Mouse (Mus musculus) neural tube, embryonic 13.5 days (tissue): ENCODE measurements at regions not wholly inside any gene's neighbourhood (a gene's known extent, or its start where the extent isn't known, plus 50 kb on each side); places are given as distances from the start of the nearest gene placed in this dataset.

Experiments
- ATAC-seq: fragments of 200-750 bp; cut with Nextera tagmentation; 2 replicates; pipeline ENCODE4 v1.8.0; 2017; ENCODE audit warnings: low read depth, mild to moderate bottlenecking, moderate TSS enrichment, moderate library complexity
- H3K27ac ChIP-seq: fragments of 300-500 bp; sonication (generic); replicated peaks from 2 replicates; pipeline ENCODE4 v1.5.1; 2015; ENCODE audit warnings: moderate library complexity, mild to moderate bottlenecking, inconsistent platforms
- H3K27me3 ChIP-seq: fragments of 300-500 bp; sonication (generic); 2 replicates; pipeline ENCODE4 v1.6.1; 2015; ENCODE audit warnings: mild to moderate bottlenecking, inconsistent platforms
- H3K36me3 ChIP-seq: fragments of 300-500 bp; sonication (generic); 2 replicates; pipeline ENCODE4 v1.6.1; 2015; ENCODE audit warnings: mild to moderate bottlenecking, inconsistent platforms
- H3K4me1 ChIP-seq: fragments of 300-500 bp; sonication (generic); replicated peaks from 2 replicates; pipeline ENCODE4 v1.6.1; 2015; ENCODE audit warnings: inconsistent platforms
- H3K4me2 ChIP-seq: fragments of 300-500 bp; sonication (generic); 2 replicates; pipeline ENCODE4 v1.6.1; 2015; ENCODE audit warnings: inconsistent platforms, mild to moderate bottlenecking, moderate library complexity
- H3K4me3 ChIP-seq: fragments of 300-500 bp; sonication (generic); 2 replicates; pipeline ENCODE4 v1.5.1; 2015; ENCODE audit warnings: mild to moderate bottlenecking, inconsistent platforms
- H3K9ac ChIP-seq: fragments of 300-500 bp; sonication (generic); 2 replicates; pipeline ENCODE4 v1.6.1; 2015; ENCODE audit warnings: moderate library complexity, mild to moderate bottlenecking, inconsistent platforms
- H3K9me3 ChIP-seq: fragments of 300-500 bp; sonication (generic); 2 replicates; pipeline ENCODE4 v1.6.1; 2016; ENCODE audit warnings: inconsistent platforms
- WGBS: fragments of 180-500 bp; shearing (Covaris S2); methylation state at CpG from one replicate; pipeline ENCODE4 v1.1.7; 2015; 5-methylcytosine and 5-hydroxymethylcytosine counted together

DNA sequence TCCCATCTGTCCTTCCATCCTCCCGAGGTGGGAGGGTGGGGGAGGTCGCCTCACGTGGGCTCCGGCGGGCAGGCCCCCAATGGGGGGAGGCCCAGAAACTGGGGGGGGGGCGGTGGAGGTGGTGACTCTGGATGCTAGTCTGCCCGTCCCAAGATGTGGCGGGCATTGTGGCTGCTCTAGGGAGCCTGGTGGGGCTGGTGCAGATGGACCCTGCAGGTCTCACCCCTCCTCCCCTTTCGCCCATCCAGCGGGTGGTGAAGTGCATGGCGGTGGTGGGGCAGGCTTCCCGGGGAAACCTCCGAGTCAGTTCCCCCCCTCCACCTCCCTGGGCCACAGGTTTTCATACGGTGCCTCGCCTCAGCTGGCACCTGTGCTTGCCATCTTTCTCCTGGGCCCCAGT is 88.6 kb downstream of the Inhba start:
- Histone ChIP-seq H3K4me1 (no peaks in the 10 kb centered on the region), H3K27ac (no peak overlapping the region), H3K36me3 (no peaks in the 10 kb centered on the region), H3K9ac (no peak overlapping the region), H3K27me3 (no peaks in the 10 kb centered on the region), H3K4me2 (no peak overlapping the region), H3K4me3 (no peak overlapping the region), H3K9me3 (no peaks in the 10 kb centered on the region; the same call in 1 of the 2 replicates)
- no peak for ATAC-seq
- WGBS: 93% methylated on average over 13 of the region's 15 CpGs

DNA sequence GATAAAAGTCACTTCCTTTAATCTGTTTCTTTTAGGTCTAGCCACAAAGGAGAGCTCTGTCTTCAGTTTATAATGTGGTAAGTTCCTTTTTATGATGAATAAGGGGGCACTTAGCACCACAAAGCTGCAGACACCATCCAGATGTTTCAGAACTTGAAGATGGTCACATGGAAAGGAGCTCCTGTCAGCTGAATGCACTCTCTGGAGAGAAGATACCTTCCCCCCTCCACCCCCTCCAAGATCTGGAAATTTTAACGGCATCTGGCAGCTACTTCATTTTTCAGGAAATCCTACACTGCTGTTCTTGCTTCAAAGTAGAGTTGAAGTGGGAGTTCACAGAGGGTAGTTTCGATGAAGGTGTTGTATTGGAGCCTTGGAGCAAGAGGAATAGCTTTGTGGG is 103.2 kb downstream of the Inhba start:
- Histone ChIP-seq H3K27ac (no peak overlapping the region), H3K9ac (no peak overlapping the region), H3K9me3 (no peaks in the 10 kb centered on the region), H3K4me3 (no peak overlapping the region), H3K27me3 (no peaks in the 10 kb centered on the region), H3K4me2 (no peak overlapping the region), H3K4me1 (no peaks in the 10 kb centered on the region), H3K36me3 (no peaks in the 10 kb centered on the region)
- 73% methylated on average over 2 of the region's 2 CpGs for WGBS
- ATAC-seq: no peak

DNA sequence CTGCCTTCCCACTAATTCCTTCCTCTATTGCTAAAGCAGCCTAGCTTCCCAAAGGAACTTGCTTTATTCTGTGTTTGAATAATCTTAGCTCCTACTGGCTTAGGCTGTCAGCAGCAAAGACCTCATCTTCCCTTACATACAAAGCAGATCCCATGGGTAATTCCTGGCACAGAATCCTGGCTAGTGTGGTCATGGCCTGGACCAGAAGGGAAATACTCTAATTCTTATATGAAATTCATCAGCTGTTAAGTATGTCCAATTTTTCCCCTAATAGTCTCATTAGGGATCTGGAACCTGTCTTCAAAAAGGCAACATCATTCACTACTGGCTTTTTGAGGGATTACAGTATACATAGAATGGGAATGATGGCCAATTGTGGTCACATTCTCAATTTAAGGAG is 135.0 kb downstream of the Inhba start:
- H3K4me3 ChIP-seq: no peak overlapping the region
- ATAC-seq: no peak

GRCm38 (mm10) chr13:16154926-16155325 is 143.3 kb downstream of the Inhba start:
- H3K9ac ChIP-seq: no peak overlapping the region
- no peaks in the 10 kb centered on the region for H3K4me1 ChIP-seq
- no peaks in the 10 kb centered on the region for H3K9me3 ChIP-seq
- H3K27me3 ChIP-seq: no peaks in the 10 kb centered on the region
- no peak overlapping the region for H3K4me2 ChIP-seq
- 89% methylated on average over 1 of the region's 1 CpGs for WGBS
- no peak for ATAC-seq
- H3K27ac ChIP-seq: no peak overlapping the region
- H3K4me3 ChIP-seq: no peak overlapping the region
- no peaks in the 10 kb centered on the region for H3K36me3 ChIP-seq

More for the DNA sequence above, 135.0 kb downstream of the Inhba start:
- H3K4me2 ChIP-seq: no peak overlapping the region
- no peak overlapping the region for H3K9ac ChIP-seq
- H3K27ac ChIP-seq: no peak overlapping the region
- H3K4me1 ChIP-seq: no peaks in the 10 kb centered on the region
- no peaks in the 10 kb centered on the region for H3K27me3 ChIP-seq
- H3K36me3 ChIP-seq: no peaks in the 10 kb centered on the region
- no peaks in the 10 kb centered on the region for H3K9me3 ChIP-seq

DNA sequence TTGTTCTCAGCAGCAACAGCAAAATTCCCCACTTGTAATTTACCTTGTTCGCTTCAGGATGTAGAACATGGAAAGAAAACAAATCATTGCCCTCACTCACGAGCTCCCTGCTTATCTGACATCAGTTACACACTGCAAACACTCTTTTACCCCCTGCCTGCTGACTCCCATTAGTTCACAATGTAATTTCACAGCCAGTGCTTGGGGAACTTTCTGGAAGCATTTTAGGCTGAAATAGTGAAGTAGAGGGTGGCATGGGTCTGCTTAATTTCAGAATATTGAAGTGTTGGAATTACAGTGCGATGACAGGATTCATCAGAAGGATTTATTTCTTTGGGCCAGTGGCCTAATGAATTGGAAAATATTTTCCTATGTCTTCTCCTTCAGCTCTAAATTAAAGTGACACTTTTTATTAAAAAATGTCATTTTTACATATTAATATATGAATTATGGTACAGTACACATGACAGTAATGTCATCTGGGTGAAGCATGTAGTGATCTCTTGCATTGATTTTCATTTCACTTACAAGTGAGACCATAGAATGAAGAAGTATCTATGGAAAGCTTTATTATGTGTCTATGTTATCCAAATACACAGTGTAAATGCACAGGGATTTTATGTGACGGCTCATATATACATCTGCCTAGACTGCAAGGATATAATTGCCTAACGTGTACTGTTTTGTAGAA is 153.7 kb downstream of the Inhba start:
- no peak for ATAC-seq
- no peaks in the 10 kb centered on the region for H3K4me1 ChIP-seq
- H3K4me2 ChIP-seq: no peak overlapping the region
- H3K27ac ChIP-seq: no peak overlapping the region
- no peaks in the 10 kb centered on the region for H3K9me3 ChIP-seq
- no peak overlapping the region for H3K9ac ChIP-seq
- 66% methylated on average over 5 of the region's 5 CpGs for WGBS
- H3K4me3 ChIP-seq: no peak overlapping the region
- H3K27me3 ChIP-seq: no peaks in the 10 kb centered on the region
- H3K36me3 ChIP-seq: no peaks in the 10 kb centered on the region

- H3K9ac ChIP-seq: no peak overlapping the region
- H3K4me1 ChIP-seq: no peaks in the 10 kb centered on the region
- H3K36me3 ChIP-seq: no peaks in the 10 kb centered on the region
- H3K9me3 ChIP-seq: no peaks in the 10 kb centered on the region
- H3K27me3 ChIP-seq: no peaks in the 10 kb centered on the region
- no peak overlapping the region for H3K4me2 ChIP-seq
- H3K27ac ChIP-seq: no peak overlapping the region
- no peak overlapping the region for H3K4me3 ChIP-seq
- 94% methylated on average over 1 of the region's 1 CpGs for WGBS
- no peak for ATAC-seq
These were observed 185.0 kb downstream of the Inhba start for GRCm38 (mm10) chr13:16196692-16197091.

GRCm38 (mm10) chr13:16200046-16200445 is 188.4 kb downstream of the Inhba start:
- Histone ChIP-seq H3K9me3 (no peaks in the 10 kb centered on the region), H3K4me2 (no peak overlapping the region), H3K36me3 (no peaks in the 10 kb centered on the region), H3K9ac (no peak overlapping the region), H3K27me3 (no peaks in the 10 kb centered on the region), H3K27ac (no peak overlapping the region), H3K4me1 (no peaks in the 10 kb centered on the region), H3K4me3 (no peak overlapping the region)
- no peak for ATAC-seq
- 89% methylated on average over 1 of the region's 1 CpGs for WGBS

DNA sequence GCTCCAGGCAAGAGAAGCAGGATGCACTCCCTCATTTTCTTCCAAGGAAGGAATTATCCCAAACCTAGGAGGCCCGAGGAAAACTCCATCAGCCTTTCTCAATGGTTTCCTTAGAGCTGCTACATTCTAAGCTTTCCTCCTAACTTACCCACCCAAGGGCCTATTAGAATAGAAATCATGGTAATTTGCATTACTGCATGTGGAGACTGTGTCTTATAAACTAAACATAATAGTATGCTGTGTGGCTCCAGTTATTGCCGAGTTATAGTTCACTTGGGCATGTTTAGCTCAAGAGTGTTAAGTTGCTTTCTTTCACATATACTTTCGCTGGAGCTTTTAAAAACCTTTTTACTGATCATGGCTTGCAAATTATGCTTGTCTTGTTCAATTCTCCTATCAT is 191.5 kb downstream of the Inhba start:
- ATAC-seq: no peak
- Histone ChIP-seq H3K4me1 (no peaks in the 10 kb centered on the region), H3K9me3 (no peaks in the 10 kb centered on the region), H3K4me3 (no peak overlapping the region), H3K9ac (no peak overlapping the region), H3K27ac (no peak overlapping the region), H3K36me3 (no peaks in the 10 kb centered on the region), H3K27me3 (no peaks in the 10 kb centered on the region), H3K4me2 (no peak overlapping the region)
- WGBS: 85% methylated on average over 3 of the region's 3 CpGs

DNA sequence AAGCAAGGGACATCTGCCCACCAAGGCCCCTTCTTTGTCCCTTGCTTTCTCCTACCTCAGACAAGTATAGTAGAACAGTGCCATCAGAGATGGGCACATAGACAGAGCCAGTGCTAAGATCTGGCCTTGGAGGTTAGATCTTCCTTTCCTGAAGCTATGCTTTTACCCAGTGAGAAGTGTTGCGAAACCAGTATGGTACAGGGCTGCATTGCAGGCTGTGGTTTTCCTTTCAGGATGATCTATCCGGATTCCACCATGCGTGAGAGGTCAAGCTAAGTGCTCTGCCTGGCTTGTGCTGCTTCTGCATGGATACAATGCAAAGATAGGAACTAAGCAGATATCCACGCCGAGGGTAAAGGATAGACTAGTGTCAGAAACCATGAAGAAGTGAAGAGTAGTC is 192.4 kb downstream of the Inhba start:
- H3K4me3 ChIP-seq: no peak overlapping the region
- no peaks in the 10 kb centered on the region for H3K9me3 ChIP-seq
- ATAC-seq: no peak
- no peak overlapping the region for H3K27ac ChIP-seq
- no peaks in the 10 kb centered on the region for H3K27me3 ChIP-seq
- no peaks in the 10 kb centered on the region for H3K4me1 ChIP-seq
- no peak overlapping the region for H3K9ac ChIP-seq
- no peaks in the 10 kb centered on the region for H3K36me3 ChIP-seq
- no peak overlapping the region for H3K4me2 ChIP-seq
- 93% methylated on average over 5 of the region's 5 CpGs for WGBS

DNA sequence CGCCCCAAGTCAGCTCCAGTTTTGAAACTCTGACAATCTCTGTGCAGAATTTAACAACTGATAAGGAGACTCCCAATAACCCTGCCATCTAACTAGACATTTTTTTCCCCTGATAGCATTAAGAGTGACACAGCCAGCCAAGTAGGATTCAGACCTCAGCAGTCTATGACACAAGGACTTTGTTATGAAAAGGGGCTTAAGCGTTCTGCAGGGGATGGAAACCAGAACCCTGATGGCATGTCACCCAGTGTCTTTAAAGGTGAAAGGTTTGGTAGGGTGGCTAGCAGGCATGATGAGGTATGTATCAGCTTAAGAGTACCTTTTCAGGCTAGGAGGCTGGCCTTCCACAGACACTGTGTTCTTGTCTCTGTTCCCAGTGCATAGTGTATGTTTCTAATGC is 199.8 kb downstream of the Inhba start:
- no peaks in the 10 kb centered on the region for H3K9me3 ChIP-seq
- no peak overlapping the region for H3K4me3 ChIP-seq
- ATAC-seq: no peak
- H3K4me1 ChIP-seq: no peaks in the 10 kb centered on the region
- WGBS: 93% methylated on average over 2 of the region's 2 CpGs
- H3K9ac ChIP-seq: no peak overlapping the region
- no peak overlapping the region for H3K27ac ChIP-seq
- H3K4me2 ChIP-seq: no peak overlapping the region
- H3K36me3 ChIP-seq: no peaks in the 10 kb centered on the region
- no peaks in the 10 kb centered on the region for H3K27me3 ChIP-seq

DNA sequence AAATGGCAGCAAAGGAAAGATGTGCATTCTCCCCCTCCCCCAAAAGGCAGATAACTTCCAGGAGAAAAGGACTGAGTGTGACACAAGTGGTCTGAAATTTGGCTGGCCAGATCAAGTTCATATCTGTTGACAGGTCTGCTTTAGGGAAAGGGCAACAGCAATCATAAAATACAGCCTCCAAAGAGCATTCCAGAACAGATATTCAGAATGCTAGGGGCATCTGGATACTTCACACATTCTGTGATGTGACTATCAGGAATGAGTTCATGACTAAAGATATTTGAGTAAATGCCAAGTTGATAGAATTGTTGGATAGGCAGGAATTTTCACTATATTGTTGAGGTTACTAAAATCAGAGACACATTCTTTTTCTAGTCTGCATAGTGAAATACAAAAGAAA is 208.2 kb downstream of the Inhba start:
- Histone ChIP-seq H3K27ac (no peak overlapping the region), H3K4me3 (no peak overlapping the region), H3K4me2 (no peak overlapping the region), H3K9me3 (no peaks in the 10 kb centered on the region), H3K36me3 (no peaks in the 10 kb centered on the region), H3K4me1 (no peaks in the 10 kb centered on the region), H3K9ac (no peak overlapping the region), H3K27me3 (no peaks in the 10 kb centered on the region)
- ATAC-seq: no peak

DNA sequence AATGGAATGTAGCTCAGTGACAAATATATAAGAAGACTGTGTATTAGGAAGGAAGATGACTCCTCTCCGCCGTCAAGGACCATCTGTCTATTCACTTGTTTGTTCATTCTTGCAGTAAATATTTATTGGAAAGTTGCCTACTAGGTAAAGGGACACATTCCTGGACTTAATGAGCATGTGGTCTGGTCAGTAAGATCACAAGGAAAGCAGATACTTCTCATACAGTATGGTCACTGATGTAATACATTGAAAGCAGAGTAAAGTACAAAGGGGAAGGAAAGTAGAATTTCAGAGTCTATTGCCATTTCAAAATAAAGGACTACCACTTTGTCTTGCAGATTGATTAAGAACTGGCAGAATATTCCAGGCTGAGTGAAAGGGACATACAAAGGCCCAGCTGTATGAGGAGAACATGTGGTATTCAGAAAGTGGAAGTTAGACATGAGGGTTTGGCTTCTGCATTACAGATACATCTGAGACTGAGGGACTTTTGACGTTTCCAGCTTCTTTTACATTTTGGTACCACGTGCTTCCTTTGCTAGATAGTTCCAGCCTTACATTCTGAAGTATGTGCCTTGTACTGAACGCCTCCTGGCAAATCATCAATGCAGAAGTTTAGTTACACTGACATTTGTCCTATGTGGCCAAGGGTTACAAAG is 211.4 kb downstream of the Inhba start:
- no peaks in the 10 kb centered on the region for H3K36me3 ChIP-seq
- ATAC-seq: no peak

GRCm38 (mm10) chr13:16261145-16261544 is 249.5 kb downstream of the Inhba start:
- no peak overlapping the region for H3K4me2 ChIP-seq
- no peaks in the 10 kb centered on the region for H3K36me3 ChIP-seq
- 89% methylated on average over 3 of the region's 3 CpGs for WGBS
- no peaks in the 10 kb centered on the region for H3K27me3 ChIP-seq
- no peak overlapping the region for H3K27ac ChIP-seq
- no peak overlapping the region for H3K4me3 ChIP-seq
- no peaks in the 10 kb centered on the region for H3K9me3 ChIP-seq
- no peak for ATAC-seq
- no peaks in the 10 kb centered on the region for H3K4me1 ChIP-seq
- H3K9ac ChIP-seq: no peak overlapping the region

More for the DNA sequence above, 211.4 kb downstream of the Inhba start:
- Histone ChIP-seq H3K4me3 (no peak overlapping the region), H3K4me1 (no peaks in the 10 kb centered on the region), H3K9me3 (no peaks in the 10 kb centered on the region), H3K9ac (no peak overlapping the region), H3K4me2 (no peak overlapping the region), H3K27ac (no peak overlapping the region), H3K27me3 (no peaks in the 10 kb centered on the region)
- whole genome bisulfite sequencing: 82% methylated on average over 5 of the region's 5 CpGs
